Mouse (Mus musculus) small intestine, adult 2 months (tissue): Measurements from ENCODE around the gene Gpd1. TPM values are rescaled to one million over a fixed set of nuclear protein-coding genes. Genes with fewer than 3 reads are reported as not detected.
"Not testable (repeated sequence)": the region's sequence is repeated elsewhere in the genome, so short reads cannot be mapped to it uniquely, and the experiment has no call there.

Source experiments
- H3K27ac ChIP-seq: fragments of 200-500 bp; 2 replicates; pipeline ENCODE4 v1.5.1; 2012; ENCODE audit warnings: low read depth, low read length, control low read depth, inconsistent platforms; ENCODE audit not compliant: insufficient read depth
- H3K27me3 ChIP-seq: fragments of 200-500 bp; 2 replicates; pipeline ENCODE4 v1.6.1; 2012; ENCODE audit warnings: mild to moderate bottlenecking, moderate library complexity, low read length, inconsistent platforms; ENCODE audit not compliant: control insufficient read depth, insufficient read depth
- H3K36me3 ChIP-seq: fragments of 200-500 bp; 2 replicates; pipeline ENCODE4 v1.6.1; 2012; ENCODE audit warnings: mild to moderate bottlenecking, low read length, control low read depth, inconsistent platforms; ENCODE audit not compliant: control insufficient read depth, insufficient read depth
- H3K4me1 ChIP-seq: fragments of 200-500 bp; 2 replicates; pipeline ENCODE4 v1.6.1; 2012; ENCODE audit warnings: low read length, inconsistent platforms, mixed read lengths; ENCODE audit not compliant: control insufficient read depth, insufficient read depth, insufficient read length
- H3K4me3 ChIP-seq: fragments of 200-500 bp; 2 replicates; pipeline ENCODE4 v1.5.1; 2012; ENCODE audit warnings: low read depth, mild to moderate bottlenecking, control low read depth, inconsistent platforms, low read length, moderate library complexity
- CTCF ChIP-seq: fragments of 200-500 bp; IDR thresholded peaks from 2 replicates; pipeline ENCODE4 v1.5.1; 2012; ENCODE audit warnings: low read depth, mild to moderate bottlenecking, control low read depth, inconsistent platforms, low read length, moderate library complexity, mixed read lengths; ENCODE audit not compliant: insufficient replicate concordance, insufficient read length; ENCODE audit errors: extremely low read depth
- POLR2A ChIP-seq: fragments of 200-500 bp; IDR thresholded peaks from 2 replicates; pipeline ENCODE4 v1.6.1; 2012; ENCODE audit warnings: low read depth, mild to moderate bottlenecking, control low read depth, inconsistent platforms, low read length, moderate library complexity
- WGBS: fragments of 180-500 bp; shearing (Covaris S2); methylation state at CpG from one replicate; pipeline ENCODE4 v1.1.7; 2018; 5-methylcytosine and 5-hydroxymethylcytosine counted together
- polyA plus RNA-seq: library from polyadenylated mRNA; depleted of rRNA; stranded (reverse); fragments of >200 nt; gene quantifications from 2 replicates; pipeline ENCODE4 v1.2.3, GENCODE M21; 2012

Gene Gpd1
- polyA plus RNA-seq, 1 experiment: 260 TPM

DNA sequence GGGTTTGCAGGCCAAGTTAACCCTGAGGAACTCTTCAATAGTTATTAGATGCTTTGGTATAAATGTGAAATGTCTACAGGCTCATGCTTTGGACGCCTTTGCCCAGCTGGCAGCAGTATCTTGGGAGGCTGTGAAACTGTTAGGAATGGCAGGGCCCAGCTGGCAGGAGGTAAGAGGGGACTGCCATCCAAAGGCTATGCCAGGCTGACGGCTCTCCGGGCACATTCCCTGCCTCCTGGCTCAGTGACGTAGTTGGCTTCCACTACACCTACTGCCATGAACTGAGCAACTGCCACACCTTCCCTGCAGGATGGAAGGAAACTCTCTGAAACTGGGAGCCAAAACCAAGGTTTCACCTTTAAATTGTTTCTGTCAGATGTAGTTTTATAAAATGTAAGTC, 22.9 kb downstream of the Gpd1 start:
- H3K4me1 ChIP-seq: no peaks in the 10 kb centered on the region
- no peak overlapping the region for H3K4me3 ChIP-seq
- 96% methylated on average over 4 of the region's 4 CpGs for WGBS
- no peak overlapping the region for H3K27ac ChIP-seq
- TF ChIP-seq CTCF (no peak), POLR2A (no peak)
- H3K27me3 ChIP-seq: no peaks in the 10 kb centered on the region
- H3K36me3 ChIP-seq: peaks cover 7% of the 10 kb centered on the region

DNA sequence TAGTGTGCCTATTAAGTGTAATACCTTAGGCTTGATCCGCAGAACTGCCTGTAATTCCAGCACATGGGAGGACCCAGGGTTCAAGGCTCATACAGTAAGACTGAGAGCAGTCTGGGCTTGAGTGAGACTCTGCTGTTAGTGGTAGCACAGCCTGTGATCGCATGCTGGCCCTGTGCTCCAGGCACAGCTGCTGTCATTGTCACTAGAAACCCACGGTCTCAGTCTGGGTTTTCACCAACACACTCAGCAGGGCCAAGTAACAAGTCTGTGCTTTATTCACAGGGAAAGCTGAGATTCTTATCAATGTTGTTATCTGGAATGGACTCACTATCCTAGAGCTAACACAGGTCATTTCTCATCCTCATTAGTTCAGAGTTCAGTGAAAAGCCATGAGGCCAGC, 36.9 kb downstream of the Gpd1 start:
- no peaks in the 10 kb centered on the region for H3K36me3 ChIP-seq
- 73% methylated on average over 3 of the region's 3 CpGs for WGBS
- H3K27ac ChIP-seq: no peak overlapping the region
- TF ChIP-seq CTCF: no peak
- TF ChIP-seq POLR2A: no peak
- H3K4me3 ChIP-seq: no peak overlapping the region
- H3K4me1 ChIP-seq: peaks cover 3% of the 10 kb centered on the region; the same call in 1 of the 2 replicates
- no peaks in the 10 kb centered on the region for H3K27me3 ChIP-seq

DNA sequence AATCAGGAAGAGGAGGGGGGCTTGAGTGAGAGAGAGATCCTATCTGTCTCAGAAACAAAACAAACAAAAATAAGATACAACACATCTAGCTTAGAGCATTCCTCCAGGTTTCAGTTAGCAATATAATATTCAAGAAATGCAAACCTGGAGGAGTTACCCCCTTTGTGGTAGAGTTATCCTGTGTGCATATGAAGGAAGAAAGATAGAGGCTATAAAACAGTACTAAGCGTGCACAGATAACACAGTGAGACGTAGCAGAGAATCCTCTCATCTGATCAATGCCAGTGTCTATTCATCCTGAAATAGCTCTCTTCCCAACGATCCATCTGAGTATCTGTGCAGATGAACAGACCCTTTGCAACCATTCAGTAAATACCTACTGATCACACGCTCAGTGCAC, 50.2 kb downstream of the Gpd1 start:
- Histone ChIP-seq H3K36me3 (no peaks in the 10 kb centered on the region), H3K4me3 (no peak overlapping the region), H3K27me3 (no peaks in the 10 kb centered on the region), H3K27ac (no peak overlapping the region), H3K4me1 (no peaks in the 10 kb centered on the region; the same call in none of the 2 replicates)
- no peak for TF ChIP-seq POLR2A
- no peak for TF ChIP-seq CTCF
- 83% methylated on average over 4 of the region's 4 CpGs for WGBS

DNA sequence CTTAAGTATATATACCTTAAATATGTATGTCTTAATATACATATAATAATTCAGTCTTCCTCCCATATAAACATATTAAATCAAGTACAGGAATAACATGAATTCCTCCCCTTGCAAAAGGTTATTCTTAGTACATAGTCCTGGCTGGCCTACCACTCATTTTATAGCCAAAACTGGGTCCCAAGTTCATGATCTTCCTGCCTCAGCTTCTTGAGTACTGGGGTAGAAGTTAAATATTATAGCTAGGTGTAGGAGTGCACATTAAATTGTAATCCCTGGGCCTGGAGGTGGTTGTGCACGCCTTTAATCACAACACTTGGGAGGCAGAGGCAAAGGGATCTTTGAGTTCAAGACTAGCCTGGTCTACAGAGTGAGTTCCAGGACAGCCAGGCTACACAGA, 51.4 kb downstream of the Gpd1 start:
- Histone ChIP-seq H3K27me3 (no peaks in the 10 kb centered on the region), H3K4me1 (no peaks in the 10 kb centered on the region; the same call in none of the 2 replicates), H3K27ac (no peak overlapping the region), H3K36me3 (no peaks in the 10 kb centered on the region), H3K4me3 (no peak overlapping the region)
- 82% methylated on average over 1 of the region's 1 CpGs for WGBS
- no peak for TF ChIP-seq CTCF

GRCm38 (mm10) chr15:99771004-99771500, 53.7 kb downstream of the Gpd1 start:
- TF ChIP-seq CTCF (no peak), POLR2A (no peak)
- H3K27ac ChIP-seq: no peak overlapping the region
- no peaks in the 10 kb centered on the region for H3K27me3 ChIP-seq
- H3K4me3 ChIP-seq: peak overlapping the region; percentile 77
- 8% methylated on average over 5 of the region's 5 CpGs for WGBS
- no peaks in the 10 kb centered on the region for H3K36me3 ChIP-seq
- no peaks in the 10 kb centered on the region; the same call in none of the 2 replicates for H3K4me1 ChIP-seq

DNA sequence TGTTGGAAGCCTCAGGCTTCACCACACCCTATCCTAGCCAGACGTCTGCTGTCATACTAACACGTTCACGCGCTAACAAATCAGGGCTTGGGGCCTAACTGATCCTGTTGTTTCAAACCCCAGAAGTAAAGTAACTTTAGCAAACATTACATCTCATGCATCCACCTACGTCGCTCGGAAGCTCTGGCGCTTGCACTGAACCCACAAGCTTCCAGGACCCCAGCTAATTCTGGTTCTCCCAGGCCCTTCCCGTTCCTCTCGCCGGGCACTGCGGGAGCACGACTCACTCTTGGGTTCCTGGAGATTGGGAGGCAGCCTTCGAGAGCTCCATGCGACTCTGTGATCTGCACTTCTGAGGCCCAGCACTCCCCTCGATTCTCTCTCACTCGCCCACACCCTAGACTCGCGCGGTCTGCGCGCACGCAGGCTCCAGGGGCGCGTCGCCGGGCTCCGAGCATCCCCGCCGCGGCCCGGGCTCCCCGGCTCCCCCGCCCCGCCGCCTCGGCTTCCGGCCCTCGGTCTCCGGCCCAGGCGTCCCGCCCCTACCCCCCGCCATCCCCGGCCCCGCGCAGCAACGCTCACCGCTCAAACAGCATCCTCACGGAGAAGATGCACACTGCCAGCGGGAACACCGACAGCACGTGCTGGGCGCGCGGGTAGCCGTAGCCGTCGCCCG, 54.4 kb downstream of the Gpd1 start:
- peak overlapping the region; percentile 77 for H3K4me3 ChIP-seq
- no peaks in the 10 kb centered on the region; the same call in none of the 2 replicates for H3K4me1 ChIP-seq
- 1% methylated on average over 59 of the region's 59 CpGs for WGBS
- H3K27ac ChIP-seq: peak overlapping the region; percentile 26; the same call in 1 of the 2 replicates
- no peaks in the 10 kb centered on the region for H3K36me3 ChIP-seq
- no peaks in the 10 kb centered on the region for H3K27me3 ChIP-seq
- TF ChIP-seq CTCF (no peak), POLR2A (no peak)

GRCm38 (mm10) chr15:99772277-99772880, 55.1 kb downstream of the Gpd1 start:
- H3K4me3 ChIP-seq: peak overlapping the region; percentile 77
- 1% methylated on average over 38 of the region's 41 CpGs for WGBS
- H3K36me3 ChIP-seq: no peaks in the 10 kb centered on the region
- H3K27me3 ChIP-seq: no peaks in the 10 kb centered on the region
- peak overlapping the region; percentile 26; the same call in 1 of the 2 replicates for H3K27ac ChIP-seq
- peak; percentile 97 for TF ChIP-seq POLR2A
- peak; percentile 14; the same call in 1 of the 2 replicates for TF ChIP-seq CTCF
- no peaks in the 10 kb centered on the region; the same call in none of the 2 replicates for H3K4me1 ChIP-seq

GRCm38 (mm10) chr15:99772881-99772924, 55.4 kb downstream of the Gpd1 start, which contains the start of gene Cers5:
Cers5 (minus strand) TSS chr15:99772885.
- not testable (repeated sequence) for H3K36me3 ChIP-seq, H3K27me3 ChIP-seq, H3K4me1 ChIP-seq
- H3K4me3 ChIP-seq: peak within 1 kb of the TSS; percentile 77
- H3K27ac ChIP-seq: peak within 1 kb of the TSS; percentile 26; the same call in 1 of the 2 replicates
